Mouse (Mus musculus): ENCODE results near the gene Akr1b3. TPM values are rescaled to one million over a fixed set of nuclear protein-coding genes. Genes with fewer than 3 reads are reported as not detected.
"Not testable (repeated sequence)": the region's sequence is repeated elsewhere in the genome, so short reads cannot be mapped to it uniquely, and the experiment has no call there.

The Akr1b3 gene
- total RNA-seq (2017) = 138 TPM in 2 replicates

- ATAC-seq (replicated peaks; ENCODE audit: low read depth, poor library complexity, severe bottlenecking) = peak; percentile 98
Measured at GRCm38 (mm10) chr6:34316854-34317771, at the start of gene Akr1b3. Gene Akr1b3, minus strand, starts transcription at chr6:34317478.

DNA sequence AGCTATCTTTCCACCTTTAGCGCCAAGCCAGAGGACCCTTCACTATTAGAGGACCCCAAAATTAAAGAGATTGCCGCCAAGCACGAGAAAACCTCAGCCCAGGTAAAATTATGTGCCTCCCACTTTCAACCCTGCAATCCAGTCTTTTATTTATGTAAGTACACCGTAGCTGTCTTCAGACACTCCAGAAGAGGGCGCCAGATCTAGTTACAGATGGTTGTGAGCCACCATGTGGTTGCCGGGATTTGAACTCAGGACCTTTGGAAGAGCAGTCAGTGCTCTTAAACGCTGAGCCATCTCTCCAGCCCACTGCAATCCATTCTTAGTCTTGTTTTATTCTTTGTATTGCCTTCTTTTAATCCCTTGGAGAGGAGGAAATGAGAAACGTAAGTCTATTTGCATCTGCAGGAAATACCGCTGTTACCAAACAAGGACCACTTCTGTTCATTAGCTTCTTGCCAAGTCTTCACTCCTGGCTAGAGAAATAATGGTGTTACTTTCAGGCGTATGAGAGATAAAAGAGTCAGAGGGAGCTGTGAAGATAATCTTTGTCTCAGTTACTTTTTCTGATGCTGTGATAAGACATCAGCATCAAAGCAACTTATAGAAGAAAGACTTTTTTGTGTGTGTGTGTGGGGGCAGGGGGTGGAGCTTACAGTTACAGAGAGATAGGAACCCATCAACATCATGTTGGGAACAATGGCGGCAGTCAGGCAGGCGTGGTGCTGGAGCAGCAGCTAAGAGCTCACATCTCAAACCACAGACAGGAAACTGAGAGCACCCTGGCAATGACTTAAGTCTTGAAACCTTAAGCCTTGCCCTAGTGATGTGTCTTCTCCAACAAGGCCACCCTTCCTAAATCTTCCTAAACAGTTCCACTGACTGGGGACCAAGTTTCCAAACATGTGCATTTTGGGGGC, 47.2 kb upstream of the Akr1b3 start:
- ATAC-seq (replicated peaks; ENCODE audit: low read depth, poor library complexity, severe bottlenecking) = no peak

DNA sequence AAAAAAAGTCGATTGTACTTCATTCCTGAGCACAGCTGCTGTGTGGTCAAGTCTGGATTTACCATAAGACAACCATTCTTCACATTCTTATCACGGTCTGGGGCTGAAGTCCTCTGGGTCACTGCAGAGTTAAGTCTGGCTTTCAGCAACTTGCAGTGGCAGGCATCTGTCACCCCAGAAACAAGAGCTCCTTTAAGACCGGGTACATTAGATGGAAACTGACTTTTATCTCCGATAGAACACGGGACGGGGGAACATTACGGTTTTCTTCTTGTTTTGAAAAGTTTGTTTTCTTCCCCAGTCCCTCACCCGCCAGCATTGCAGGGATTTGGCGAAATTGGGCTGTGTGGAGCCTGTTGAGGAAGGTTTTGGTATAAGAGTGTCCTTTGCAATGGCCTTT, 38.6 kb upstream of the Akr1b3 start:
- no peak for ATAC-seq (replicated peaks; ENCODE audit: low read depth, poor library complexity, severe bottlenecking)

DNA sequence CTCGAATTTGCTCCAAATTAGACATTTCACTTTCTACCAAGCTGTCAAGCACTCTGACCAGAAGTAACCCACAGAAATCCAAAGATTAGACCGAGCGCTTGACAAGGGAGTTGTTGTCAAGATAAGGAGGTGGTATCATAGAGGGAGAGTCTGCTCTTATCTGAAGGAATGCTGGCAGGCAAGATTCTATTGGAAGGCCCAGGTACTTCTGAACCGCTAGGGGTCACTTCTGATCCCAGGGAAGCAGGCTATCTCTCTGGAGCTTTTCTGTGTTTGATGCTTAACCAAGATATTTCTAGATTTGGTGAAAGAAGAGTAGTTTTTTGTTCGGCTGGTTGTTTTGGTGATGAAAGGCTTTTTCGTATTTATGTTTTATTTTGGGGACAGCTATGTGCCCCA, 38.1 kb upstream of the Akr1b3 start:
- no peak for ATAC-seq (replicated peaks; ENCODE audit: low read depth, poor library complexity, severe bottlenecking)

GRCm38 (mm10) chr6:34354354-34355348, 37.4 kb upstream of the Akr1b3 start:
- no peak for ATAC-seq (replicated peaks; ENCODE audit: low read depth, poor library complexity, severe bottlenecking)

GRCm38 (mm10) chr6:34353658-34354353, 36.5 kb upstream of the Akr1b3 start, which contains the start of gene Akr1b8:
Gene Akr1b8, plus strand, starts transcription at chr6:34354119.
- ATAC-seq (replicated peaks; ENCODE audit: low read depth, poor library complexity, severe bottlenecking) = no peak

DNA sequence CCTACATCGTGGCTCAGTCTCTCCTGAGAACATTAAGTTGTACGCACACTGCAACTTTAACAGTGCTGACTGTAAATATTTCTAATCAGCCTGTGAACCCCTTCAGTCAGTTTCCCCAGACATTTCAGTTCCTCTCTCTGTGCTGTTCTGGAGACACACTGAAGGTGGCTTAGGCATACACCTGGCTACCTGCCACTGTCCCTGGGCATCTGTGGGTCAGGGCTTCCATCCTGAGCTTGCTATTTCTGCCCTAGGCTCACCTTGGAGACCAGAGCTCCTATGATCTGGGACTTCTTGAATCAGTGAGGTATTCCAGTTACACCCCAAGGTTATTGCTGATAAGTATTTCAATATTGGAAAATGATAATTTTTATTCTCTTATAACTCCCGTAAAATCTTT, 35.1 kb upstream of the Akr1b3 start:
- ATAC-seq (replicated peaks; ENCODE audit: low read depth, poor library complexity, severe bottlenecking) = no peak

DNA sequence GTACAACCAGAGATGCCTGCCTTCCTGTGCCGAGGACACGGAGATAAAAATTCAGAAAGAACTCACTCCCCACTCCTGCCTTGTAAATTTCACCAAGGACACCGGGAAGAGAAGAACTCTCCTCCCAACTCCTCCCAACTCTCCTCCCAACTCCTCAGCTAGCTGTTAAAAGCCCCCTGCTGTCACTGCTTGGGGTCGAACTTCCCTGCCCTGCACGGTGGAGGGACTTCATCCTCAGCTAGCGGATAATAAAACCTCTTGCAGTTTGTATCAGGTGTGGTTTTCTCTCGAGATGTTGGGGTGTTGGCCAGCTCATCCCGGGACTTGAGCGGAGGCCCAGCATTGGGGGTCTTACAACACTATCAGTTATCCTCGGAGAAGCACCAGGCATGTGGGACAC, 34.2 kb upstream of the Akr1b3 start:
- not testable (repeated sequence) for ATAC-seq (replicated peaks; ENCODE audit: low read depth, poor library complexity, severe bottlenecking)

DNA sequence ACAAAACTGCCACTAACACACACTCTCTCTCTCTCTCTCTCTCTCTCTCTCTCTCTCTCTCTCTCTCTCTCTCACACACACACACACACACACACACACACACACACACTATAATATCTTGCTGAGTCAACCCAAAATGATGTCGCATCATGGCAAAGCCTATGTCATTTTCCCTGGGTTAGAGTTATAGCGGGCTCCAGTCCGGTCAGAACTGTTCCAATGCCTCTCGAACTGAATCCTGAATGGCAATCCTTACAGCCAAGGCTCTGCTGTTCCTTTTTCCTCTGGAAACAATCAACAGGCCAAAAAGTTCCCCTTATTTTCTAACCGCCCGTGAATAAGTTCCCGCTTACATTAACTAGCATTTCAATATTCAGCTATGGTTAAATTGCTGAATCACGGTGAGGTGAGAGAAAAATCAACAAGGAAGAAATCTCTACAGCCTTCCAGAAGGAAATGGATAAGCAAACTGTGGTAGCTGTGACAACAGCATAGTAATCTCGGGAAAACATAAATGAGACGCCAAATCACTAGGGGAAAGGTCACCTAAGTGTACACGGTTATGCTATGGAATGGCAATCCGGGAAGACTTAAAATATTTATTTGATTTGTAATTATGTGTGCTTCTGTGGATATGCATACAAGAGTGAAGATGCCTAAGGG, 32.9 kb upstream of the Akr1b3 start:
- ATAC-seq (replicated peaks; ENCODE audit: low read depth, poor library complexity, severe bottlenecking) = no peak

GRCm38 (mm10) chr6:34346096-34346898, 29.0 kb upstream of the Akr1b3 start:
- ATAC-seq (replicated peaks; ENCODE audit: low read depth, poor library complexity, severe bottlenecking) = peak; percentile 92

- no peak for ATAC-seq (replicated peaks; ENCODE audit: low read depth, poor library complexity, severe bottlenecking)
Measured at GRCm38 (mm10) chr6:34344935-34345334, 27.7 kb upstream of the Akr1b3 start.

DNA sequence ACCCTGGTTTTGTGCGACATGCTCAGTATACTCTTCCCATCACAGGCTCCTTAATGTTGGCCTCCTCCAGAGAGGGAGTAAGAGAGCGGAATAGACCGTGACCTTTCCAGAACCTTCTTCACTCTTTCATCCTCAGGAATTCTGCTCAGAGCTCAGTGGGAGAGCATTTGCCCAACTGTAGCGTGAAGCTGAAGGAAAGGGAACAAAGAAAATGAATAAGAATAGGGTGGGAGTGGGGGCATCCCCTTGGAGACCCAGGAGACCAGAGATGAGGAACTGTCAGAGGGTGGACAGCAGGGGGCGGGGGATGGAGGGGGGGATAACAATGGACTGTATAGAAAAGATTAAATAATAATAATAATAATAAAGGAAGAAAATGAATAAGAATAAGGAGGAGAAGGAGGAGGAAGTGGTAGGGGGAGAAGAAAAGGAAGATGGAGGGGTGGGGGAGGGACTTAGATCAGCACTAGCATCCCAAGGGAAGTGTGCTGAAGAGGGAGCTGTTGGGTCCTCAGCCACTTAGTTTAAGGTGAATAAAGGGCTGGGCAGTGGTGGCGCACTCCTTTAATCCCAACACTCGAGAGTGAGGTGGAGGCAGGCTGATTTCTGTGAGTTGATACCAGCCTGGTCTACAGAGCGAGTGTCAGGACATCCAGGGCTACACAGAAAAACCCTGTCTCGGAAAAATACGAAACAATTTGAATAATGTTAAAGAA, 27.0 kb upstream of the Akr1b3 start:
- ATAC-seq (replicated peaks; ENCODE audit: low read depth, poor library complexity, severe bottlenecking) = no peak

GRCm38 (mm10) chr6:34343426-34343825, 26.1 kb upstream of the Akr1b3 start:
- no peak for ATAC-seq (replicated peaks; ENCODE audit: low read depth, poor library complexity, severe bottlenecking)

DNA sequence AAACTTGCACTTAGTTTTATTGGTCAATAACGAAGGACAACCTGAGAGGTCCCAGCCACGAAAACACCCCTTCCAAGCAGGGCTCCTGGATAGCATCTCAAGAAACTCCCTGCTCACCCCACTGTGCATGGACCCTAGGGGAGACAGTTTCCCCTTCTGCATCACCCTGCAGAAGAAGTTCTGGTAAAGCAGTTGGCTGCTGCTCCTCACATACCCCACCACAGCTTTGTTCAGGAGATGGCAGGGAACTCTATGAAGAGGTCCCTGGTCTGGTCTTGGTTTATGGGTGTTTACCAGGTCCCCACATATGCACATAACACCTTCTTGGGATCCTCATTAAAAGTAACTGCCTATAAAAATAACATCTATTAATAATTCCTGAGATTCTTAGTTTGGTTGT, 25.2 kb upstream of the Akr1b3 start:
- ATAC-seq (replicated peaks; ENCODE audit: low read depth, poor library complexity, severe bottlenecking) = no peak

- ATAC-seq (replicated peaks; ENCODE audit: low read depth, poor library complexity, severe bottlenecking) = no peak
Measured at GRCm38 (mm10) chr6:34341991-34342390, 24.7 kb upstream of the Akr1b3 start.

GRCm38 (mm10) chr6:34337799-34338198, 20.5 kb upstream of the Akr1b3 start:
- ATAC-seq (replicated peaks; ENCODE audit: low read depth, poor library complexity, severe bottlenecking) = no peak

DNA sequence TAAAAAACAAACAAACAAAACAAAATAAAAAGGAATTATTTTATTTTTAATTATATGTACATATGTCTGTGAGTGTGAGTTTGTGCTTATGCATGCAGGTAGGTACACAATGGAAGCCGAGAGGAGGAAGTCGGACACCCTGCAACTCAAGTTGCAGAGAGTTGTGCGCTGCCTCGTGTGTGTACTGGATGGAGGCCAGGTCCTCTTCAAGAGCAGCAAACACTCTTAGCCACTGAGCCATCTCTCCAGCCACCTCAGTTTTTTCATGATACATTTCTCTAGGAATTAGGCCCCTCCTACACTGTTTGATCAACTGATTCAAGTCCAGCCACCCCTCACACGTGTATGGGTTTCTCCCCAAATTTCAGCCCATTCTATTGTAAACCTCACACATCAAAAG, 17.4 kb upstream of the Akr1b3 start:
- no peak for ATAC-seq (replicated peaks; ENCODE audit: low read depth, poor library complexity, severe bottlenecking)

Measured in common myeloid progenitor, adult 5-6 weeks (primary cell).